15 mouse cellular contexts compared by ENCODE assay signal in the genomic region with DNA sequence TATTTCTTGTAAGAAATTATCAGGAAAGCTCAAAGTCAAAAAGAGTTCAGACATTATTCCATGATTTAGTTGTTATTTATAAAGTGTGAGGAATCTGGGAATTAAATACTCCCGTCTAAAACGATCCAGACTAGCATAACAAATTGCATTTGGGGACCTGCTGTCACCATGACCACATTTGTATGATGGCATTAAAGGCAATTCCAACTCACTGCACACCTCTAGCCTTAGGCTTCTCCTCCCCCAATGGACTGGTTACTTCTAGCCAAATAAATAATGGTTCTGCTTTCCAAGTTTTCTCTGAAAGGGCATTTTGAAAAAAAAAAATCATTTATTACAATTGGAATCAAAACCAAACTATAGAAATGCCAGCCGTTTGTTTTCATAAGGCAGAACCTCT.
DNase-seq lines count a peak whose midpoint lies in the region; ATAC-seq lines count a peak whose summit lies in the region.
"Had no signal": no experiment of that assay in that cellular context is flagged by ENCODE, and none has a peak within 500 bp of the region (broad histone marks: within the 10 kb centered on the region; RNA-seq: fewer than 3 reads in every experiment).

No protein-coding gene starts in this region.

- DNase-seq in midbrain, embryonic 14.5 days: peak; percentile 4
- no peak for DNase-seq in midbrain, embryonic 10.5 days (ENCODE audit: low spot score)
- DNase-seq in retina, postnatal 1 day: peak; percentile 11
- DNase-seq in retina, embryonic 14.5 days (ENCODE audit: low spot score): no peak
- no peak for DNase-seq in left cerebral cortex, postnatal 4 days
- DNase-seq: adrenal gland, adult 2 months; adrenal gland, postnatal 10 days; adrenal gland, postnatal 25 days; forebrain, postnatal 0 days had no signal

- no peak overlapping the region for H3K27ac ChIP-seq in hindbrain, embryonic 16.5 days (ENCODE audit: low read depth, low read length)
- no peak overlapping the region for H3K27ac ChIP-seq in hindbrain, embryonic 13.5 days
- H3K27ac ChIP-seq in midbrain, embryonic 14.5 days (replicated peaks; ENCODE audit: low read depth, low read length): no peak overlapping the region
- H3K27ac ChIP-seq in midbrain, embryonic 10.5 days (replicated peaks): no peak overlapping the region
- H3K27ac ChIP-seq: embryonic facial prominence, embryonic 10.5 days; embryonic facial prominence, embryonic 12.5 days; forebrain, embryonic 13.5 days; forebrain, embryonic 15.5 days had no signal

- H3K27me3 ChIP-seq in hindbrain, embryonic 16.5 days (replicated peaks; ENCODE audit: control insufficient read depth, insufficient read depth, low read length): no peaks in the 10 kb centered on the region
- H3K27me3 ChIP-seq in hindbrain, embryonic 13.5 days: no peaks in the 10 kb centered on the region
- no peaks in the 10 kb centered on the region for H3K27me3 ChIP-seq in midbrain, embryonic 14.5 days (ENCODE audit: control insufficient read depth, insufficient read depth, low read length)
- no peaks in the 10 kb centered on the region for H3K27me3 ChIP-seq in midbrain, embryonic 10.5 days (ENCODE audit: low read depth, poor library complexity, severe bottlenecking)
- H3K27me3 ChIP-seq: embryonic facial prominence, embryonic 12.5 days; forebrain, embryonic 13.5 days; forebrain, embryonic 15.5 days had no signal

- H3K4me2 ChIP-seq in hindbrain, embryonic 16.5 days (ENCODE audit: low read length): no peak overlapping the region
- H3K4me2 ChIP-seq in hindbrain, embryonic 13.5 days: no peak overlapping the region
- H3K4me2 ChIP-seq in midbrain, embryonic 14.5 days (ENCODE audit: low read length): no peak overlapping the region
- H3K4me2 ChIP-seq: embryonic facial prominence, embryonic 12.5 days; forebrain, embryonic 13.5 days; forebrain, embryonic 15.5 days had no signal

- WGBS in hindbrain, embryonic 16.5 days: 63% methylated on average over 3 of the region's 3 CpGs
- WGBS in hindbrain, embryonic 13.5 days: 63% methylated on average over 3 of the region's 3 CpGs
- WGBS in midbrain, embryonic 14.5 days: 64% methylated on average over 3 of the region's 3 CpGs
- 85% methylated on average over 3 of the region's 3 CpGs for WGBS in midbrain, embryonic 10.5 days

- no peak overlapping the region for H3K9ac ChIP-seq in hindbrain, embryonic 16.5 days (ENCODE audit: low read depth, low read length)
- no peak overlapping the region for H3K9ac ChIP-seq in hindbrain, embryonic 13.5 days
- no peak overlapping the region for H3K9ac ChIP-seq in midbrain, embryonic 14.5 days (replicated peaks; ENCODE audit: low read length)
- H3K9ac ChIP-seq: embryonic facial prominence, embryonic 12.5 days; forebrain, embryonic 13.5 days; forebrain, embryonic 15.5 days; forebrain, postnatal 0 days had no signal

- no peaks in the 10 kb centered on the region for H3K9me3 ChIP-seq in hindbrain, embryonic 16.5 days (ENCODE audit: control insufficient read depth, low read length)
- H3K9me3 ChIP-seq in hindbrain, embryonic 13.5 days: no peaks in the 10 kb centered on the region
- no peaks in the 10 kb centered on the region for H3K9me3 ChIP-seq in midbrain, embryonic 14.5 days (ENCODE audit: control insufficient read depth, low read length)
- H3K9me3 ChIP-seq in midbrain, embryonic 10.5 days (replicated peaks): no peaks in the 10 kb centered on the region
- H3K9me3 ChIP-seq: embryonic facial prominence, embryonic 10.5 days; embryonic facial prominence, embryonic 12.5 days; forebrain, embryonic 13.5 days; forebrain, embryonic 15.5 days had no signal

- H3K4me1 ChIP-seq in hindbrain, embryonic 16.5 days (ENCODE audit: control insufficient read depth, insufficient read depth, low read depth, low read length): no peaks in the 10 kb centered on the region
- no peaks in the 10 kb centered on the region for H3K4me1 ChIP-seq in hindbrain, embryonic 13.5 days (replicated peaks)
- no peaks in the 10 kb centered on the region for H3K4me1 ChIP-seq in midbrain, embryonic 14.5 days (ENCODE audit: control insufficient read depth, insufficient read depth, low read length)
- H3K4me1 ChIP-seq in midbrain, embryonic 10.5 days: no peaks in the 10 kb centered on the region
- H3K4me1 ChIP-seq: embryonic facial prominence, embryonic 12.5 days; forebrain, embryonic 13.5 days; forebrain, embryonic 15.5 days had no signal

- peak; percentile 74 for ATAC-seq in hindbrain, embryonic 16.5 days
- no peak for ATAC-seq in hindbrain, embryonic 13.5 days (ENCODE audit: low FRiP score)
- ATAC-seq in midbrain, embryonic 14.5 days (ENCODE audit: low FRiP score, low TSS enrichment): no peak
- ATAC-seq: forebrain, embryonic 13.5 days; forebrain, embryonic 15.5 days; forebrain, postnatal 0 days had no signal

- no peak overlapping the region for H3K4me3 ChIP-seq in hindbrain, embryonic 16.5 days (ENCODE audit: low read length)
- no peak overlapping the region for H3K4me3 ChIP-seq in hindbrain, embryonic 13.5 days
- no peak overlapping the region for H3K4me3 ChIP-seq in midbrain, embryonic 14.5 days (replicated peaks; ENCODE audit: low read depth, low read length)
- H3K4me3 ChIP-seq in midbrain, embryonic 10.5 days: no peak overlapping the region
- H3K4me3 ChIP-seq: embryonic facial prominence, embryonic 10.5 days; embryonic facial prominence, embryonic 12.5 days; forebrain, embryonic 13.5 days; forebrain, embryonic 15.5 days had no signal

- no peaks in the 10 kb centered on the region for H3K36me3 ChIP-seq in hindbrain, embryonic 16.5 days (ENCODE audit: control insufficient read depth, insufficient read depth, low read length)
- no peaks in the 10 kb centered on the region for H3K36me3 ChIP-seq in hindbrain, embryonic 13.5 days
- H3K36me3 ChIP-seq in midbrain, embryonic 14.5 days (ENCODE audit: control insufficient read depth, insufficient read depth, low read length): no peaks in the 10 kb centered on the region
- no peaks in the 10 kb centered on the region for H3K36me3 ChIP-seq in midbrain, embryonic 10.5 days
- H3K36me3 ChIP-seq: embryonic facial prominence, embryonic 10.5 days; embryonic facial prominence, embryonic 12.5 days; forebrain, embryonic 15.5 days had no signal

- intact Hi-C loops in left cerebral cortex, postnatal 4 days (cut with DNase I): no loop called here

Comparison
In these comparisons a context has a peak if more than half of its experiments do, and no peak if none do; other contexts are left out.
1. DNase-seq: peak in midbrain, embryonic 14.5 days (single experiment) and retina, postnatal 1 day (single experiment); none in midbrain, embryonic 10.5 days (single experiment), retina, embryonic 14.5 days (single experiment) and left cerebral cortex, postnatal 4 days (single experiment).